Mouse (Mus musculus) liver, postnatal 0 days (tissue): ENCODE measurements around the gene Pnliprp2.

ENCODE experiments used
- CTCF ChIP-seq: sonication (generic); IDR thresholded peaks from 2 replicates; pipeline ENCODE4 v1.5.1; 2016; ENCODE audit warnings: antibody characterized with exemption, low read depth
- EP300 ChIP-seq: IDR thresholded peaks from 2 replicates; pipeline ENCODE4 v1.6.1; 2016; ENCODE audit warnings: antibody characterized with exemption, low read depth, mild to moderate bottlenecking

- TF ChIP-seq CTCF (no peak), EP300 (no peak)
Observed at GRCm38 (mm10) chr19:58776461-58776860, 16.9 kb downstream of the Pnliprp2 start.
